Mouse (Mus musculus) erythroid progenitor cell, adult 5-6 weeks (primary cell): Measurements from ENCODE around the gene Sort1. TPM values are rescaled to one million over a fixed set of nuclear protein-coding genes. Genes with fewer than 3 reads are reported as not detected.

Source experiments
- ATAC-seq: replicated peaks from 2 replicates; pipeline ENCODE4 v1.8.0; 2016; ENCODE audit warnings: moderate number of reproducible peaks, mild to moderate bottlenecking, moderate TSS enrichment, inconsistent platforms; ENCODE audit not compliant: poor library complexity, low FRiP score, severe bottlenecking
- total RNA-seq, 2 experiments: library from RNA; stranded (forward) in 1 of 2; stranded (reverse) in 1 of 2; fragments of 150-400 nt in 1 of 2; fragments of 186-747, 209-891 nt in 1 of 2; gene quantifications; 2 replicates each; pipeline versions ENCODE4 v1.2.3 to v1.2.4; 2015 to 2017; ENCODE audit warnings: low replicate concordance in 2 of 2

Sort1 gene
- total RNA-seq, 2 experiments from 2014 or later, result 10.8 to 15.9 TPM

DNA sequence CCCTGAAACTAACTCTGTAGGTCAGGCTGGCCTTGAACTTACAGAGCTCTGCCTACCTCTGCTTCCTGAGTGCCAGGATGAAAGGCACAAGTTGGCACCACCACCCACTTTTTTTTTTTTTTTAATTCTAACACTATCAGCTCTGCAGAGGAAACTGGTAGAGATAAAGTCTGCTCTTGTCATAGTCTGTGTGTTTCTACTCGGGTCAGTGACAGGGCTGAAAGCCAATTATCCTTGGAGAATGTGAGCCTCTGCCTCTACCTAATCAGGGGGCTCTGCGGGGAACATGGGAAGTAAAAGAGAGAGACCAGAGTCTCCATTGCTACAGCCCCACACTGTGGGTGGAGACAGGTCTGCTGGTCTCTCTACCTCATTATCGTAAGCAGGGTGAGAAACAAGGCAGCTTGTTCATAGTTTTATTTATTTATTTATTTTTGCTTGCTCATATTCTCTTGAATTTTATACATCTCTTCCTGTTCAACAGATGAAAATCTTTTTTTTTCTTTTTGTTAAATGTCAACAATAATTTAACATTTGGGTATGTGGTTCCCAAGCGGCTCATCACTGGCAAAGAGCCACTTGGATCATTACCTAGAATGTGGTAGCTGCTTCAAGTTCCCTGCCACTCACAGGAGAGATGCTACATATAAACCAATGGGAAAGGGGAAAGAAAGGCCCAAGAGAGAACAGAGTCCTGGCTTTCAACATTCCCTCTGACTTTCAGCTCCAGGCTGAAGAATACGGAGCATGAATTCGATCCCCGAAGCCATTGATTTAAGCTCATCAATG is 95.2 kb downstream of the Sort1 start:
- ATAC-seq, result no peak

- ATAC-seq, result no peak
Observed at GRCm38 (mm10) chr3:108380695-108381094, 96.8 kb downstream of the Sort1 start.

- no peak for ATAC-seq
Observed at GRCm38 (mm10) chr3:108381945-108382875, 98.3 kb downstream of the Sort1 start.

GRCm38 (mm10) chr3:108383485-108384354 is 99.8 kb downstream of the Sort1 start, which contains the start of gene Psrc1:
Psrc1 (plus strand) TSS chr3:108383839.
- ATAC-seq, result peak; percentile 90

DNA sequence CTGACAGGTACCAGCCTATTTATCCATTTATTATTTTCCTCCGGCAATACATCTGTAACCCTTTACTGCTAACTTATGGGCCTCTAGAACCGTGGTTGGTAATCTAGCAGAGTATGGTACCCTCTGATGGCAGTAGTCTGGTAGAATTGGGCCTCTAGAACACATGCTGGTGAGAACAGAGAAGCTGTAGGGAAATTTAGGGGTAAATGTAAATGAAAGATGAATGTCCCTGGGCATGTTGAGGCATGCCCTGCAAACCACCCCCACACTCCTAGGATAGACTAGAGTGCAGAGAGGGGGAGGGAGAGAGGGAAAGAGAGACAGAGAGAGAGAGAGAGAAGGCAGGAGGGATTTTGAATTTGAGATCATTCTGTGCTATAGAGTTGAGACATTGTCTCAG is 100.5 kb downstream of the Sort1 start:
- ATAC-seq, result no peak

GRCm38 (mm10) chr3:108386186-108386585 is 102.3 kb downstream of the Sort1 start:
- no peak for ATAC-seq

- ATAC-seq, result peak; percentile 92
Observed at GRCm38 (mm10) chr3:108389111-108389545, 105.2 kb downstream of the Sort1 start.

DNA sequence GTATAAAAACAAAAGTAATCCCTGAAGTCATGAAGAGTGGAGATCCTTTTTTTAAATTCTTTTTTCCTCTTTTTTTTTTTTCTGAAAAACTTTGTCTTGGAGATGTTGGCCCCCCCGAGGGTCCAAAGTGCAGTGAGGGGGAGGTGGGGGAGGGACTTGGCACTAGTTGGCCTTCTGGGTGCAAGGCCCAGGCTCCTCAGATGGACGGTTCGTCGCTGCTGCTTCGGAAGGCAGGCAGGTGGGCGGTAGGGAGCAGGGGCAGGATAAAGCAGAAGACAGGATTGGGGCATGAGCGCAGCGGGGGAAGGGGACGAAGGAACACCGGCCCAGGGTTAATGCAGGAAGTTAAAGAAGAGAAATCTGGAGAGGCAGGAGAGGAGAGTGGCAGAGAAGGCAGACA is 108.4 kb downstream of the Sort1 start:
- ATAC-seq, result no peak

GRCm38 (mm10) chr3:108392793-108393192 is 108.9 kb downstream of the Sort1 start:
- no peak for ATAC-seq

DNA sequence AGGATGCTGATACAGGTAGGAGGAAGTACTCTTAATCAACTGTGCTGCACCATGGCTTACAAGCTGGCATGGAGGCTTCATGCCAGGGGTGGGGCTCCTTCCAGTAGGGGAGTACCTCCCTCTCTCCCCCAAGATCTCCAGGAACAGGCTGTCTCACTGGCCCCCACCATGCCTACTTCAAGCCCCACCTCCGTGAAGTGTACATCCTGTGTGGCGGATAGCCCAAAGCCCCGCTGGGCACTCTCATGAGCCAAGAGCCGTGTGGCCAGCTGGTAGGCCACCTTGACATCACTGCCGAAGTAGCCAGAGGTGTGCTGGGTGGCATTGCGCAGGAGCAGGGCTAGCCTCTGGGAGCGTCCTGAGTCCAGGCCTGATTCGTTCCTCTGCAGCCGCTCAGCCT is 114.4 kb downstream of the Sort1 start:
- ATAC-seq, result no peak

DNA sequence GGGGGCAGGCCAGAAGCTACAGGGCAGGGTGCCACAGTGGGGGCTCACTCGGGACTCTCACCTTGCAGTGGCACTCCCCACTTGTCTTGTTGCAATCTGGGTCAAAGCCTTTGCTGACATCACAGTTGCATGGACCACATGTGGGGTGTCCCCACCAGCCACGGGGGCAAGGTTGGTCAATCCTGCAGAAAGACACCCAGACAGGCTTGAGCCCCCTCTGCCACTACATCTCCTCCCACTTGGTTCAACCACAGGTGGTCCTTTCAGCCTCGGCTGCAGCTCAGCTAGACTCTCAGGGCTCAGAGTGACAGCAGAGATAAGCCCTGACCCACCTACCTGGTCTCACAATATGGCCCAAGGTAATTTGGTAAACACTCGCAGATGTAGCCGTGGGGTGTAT is 116.6 kb downstream of the Sort1 start:
- ATAC-seq, result no peak

DNA sequence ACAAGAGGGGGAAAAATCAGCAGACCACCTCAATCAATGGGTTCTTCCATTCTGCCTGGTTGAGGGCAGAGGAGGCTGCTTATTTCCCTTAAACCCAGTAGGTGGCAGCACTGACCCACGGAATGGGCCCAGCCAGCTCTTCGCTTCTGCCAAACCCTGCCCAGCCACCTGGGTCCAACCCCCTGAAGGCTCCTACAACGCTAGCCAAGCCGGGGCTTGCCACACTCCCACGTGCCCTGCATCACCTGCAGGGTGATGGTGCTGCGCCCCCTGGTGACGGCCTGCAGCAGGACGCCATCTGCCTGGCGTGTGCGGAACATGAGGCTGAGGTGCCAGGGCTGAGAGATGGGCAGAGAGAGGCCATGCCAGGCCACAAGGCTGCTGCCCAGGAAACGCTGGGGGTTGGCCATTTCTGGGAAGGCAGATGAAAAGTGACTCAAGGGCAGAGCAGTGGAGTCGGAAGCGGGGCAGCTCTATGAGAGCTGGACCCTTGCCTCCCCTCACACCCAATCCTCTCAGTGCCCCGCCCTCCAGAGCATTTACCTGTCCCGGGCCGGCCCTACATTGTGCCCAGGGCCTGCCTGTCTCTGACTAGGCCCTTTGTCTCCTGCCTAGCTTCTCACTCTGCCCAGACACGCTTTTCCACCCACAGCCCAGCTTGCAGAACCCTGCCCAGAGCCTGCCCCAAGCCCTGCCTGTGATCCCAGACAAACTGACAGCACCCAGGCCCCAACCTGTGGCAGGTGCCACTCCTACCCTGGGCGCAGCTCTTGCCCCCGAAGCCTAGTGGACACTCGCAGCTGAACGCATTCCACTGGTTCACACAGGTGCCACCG is 118.0 kb downstream of the Sort1 start:
- ATAC-seq, result peak; percentile 71

GRCm38 (mm10) chr3:108402528-108402920 is 118.6 kb downstream of the Sort1 start:
- ATAC-seq, result no peak

GRCm38 (mm10) chr3:108405536-108406305 is 121.8 kb downstream of the Sort1 start:
- ATAC-seq, result no peak

GRCm38 (mm10) chr3:108406306-108406885 is 122.5 kb downstream of the Sort1 start:
- no peak for ATAC-seq

- no peak for ATAC-seq
Observed at GRCm38 (mm10) chr3:108408517-108409008, 124.7 kb downstream of the Sort1 start.

DNA sequence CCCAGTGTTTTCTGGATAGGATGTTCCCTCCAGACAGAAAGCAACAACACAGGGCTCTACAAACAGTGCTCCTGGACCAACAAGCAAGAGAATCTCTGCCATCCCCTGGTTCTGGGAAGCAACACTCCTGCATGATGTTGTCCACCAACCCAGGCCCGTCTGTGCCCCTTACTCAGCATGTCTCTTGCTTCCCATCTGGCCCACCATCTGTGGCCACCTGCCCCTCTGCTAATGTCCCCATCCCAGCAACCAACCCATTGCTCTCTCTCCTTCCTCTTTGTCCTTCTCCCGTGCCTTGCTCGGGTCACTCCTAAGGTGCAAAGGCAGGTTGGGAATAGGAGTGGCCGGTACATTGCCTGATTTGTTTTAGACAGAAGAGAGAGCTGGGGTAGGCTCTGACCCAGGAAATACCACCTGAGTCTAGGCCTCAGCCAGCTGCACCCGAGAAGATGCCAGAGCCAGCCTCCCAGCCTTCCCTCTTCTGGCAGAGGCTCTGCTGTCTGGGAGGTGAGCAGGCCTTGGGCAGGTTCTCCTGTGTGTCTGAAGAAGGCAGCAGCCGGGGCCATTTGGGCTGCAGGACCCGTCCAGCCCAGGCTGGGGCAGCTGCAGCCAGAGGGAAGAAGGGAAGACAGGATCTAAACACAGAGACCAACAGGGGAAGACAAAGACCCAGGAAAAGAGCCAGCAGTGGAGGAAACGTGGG is 125.9 kb downstream of the Sort1 start:
- no peak for ATAC-seq
